Mouse (Mus musculus) midbrain, embryonic 13.5 days (tissue): Measurements from ENCODE around the gene Cfl1. TPM values are rescaled to one million over a fixed set of nuclear protein-coding genes. Genes with fewer than 3 reads are reported as not detected.
A peak's percentile ranks its signal among the peaks of the same experiment; 100 is the strongest.

Experiments
- ATAC-seq: fragments of 200-750 bp; cut with Nextera tagmentation; 2 replicates; pipeline ENCODE4 v1.8.0; 2017; ENCODE audit warnings: mild to moderate bottlenecking, moderate TSS enrichment, moderate library complexity
- H3K27ac ChIP-seq: fragments of 300-500 bp; sonication (generic); 2 replicates; pipeline ENCODE4 v1.5.1; 2015; ENCODE audit warnings: inconsistent platforms, mild to moderate bottlenecking, moderate library complexity
- H3K27me3 ChIP-seq: fragments of 300-500 bp; sonication (generic); 2 replicates; pipeline ENCODE4 v1.6.1; 2015; ENCODE audit warnings: mild to moderate bottlenecking, inconsistent platforms
- H3K36me3 ChIP-seq: fragments of 300-500 bp; sonication (generic); 2 replicates; pipeline ENCODE4 v1.6.1; 2015; ENCODE audit warnings: mild to moderate bottlenecking, inconsistent platforms
- H3K4me1 ChIP-seq: fragments of 300-500 bp; sonication (generic); replicated peaks from 2 replicates; pipeline ENCODE4 v1.6.1; 2015; ENCODE audit warnings: inconsistent platforms
- H3K4me2 ChIP-seq: fragments of 300-500 bp; sonication (generic); replicated peaks from 2 replicates; pipeline ENCODE4 v1.6.1; 2015; ENCODE audit warnings: moderate library complexity, mild to moderate bottlenecking, inconsistent platforms
- H3K4me3 ChIP-seq: fragments of 300-500 bp; sonication (generic); replicated peaks from 2 replicates; pipeline ENCODE4 v1.5.1; 2015; ENCODE audit warnings: mild to moderate bottlenecking, inconsistent platforms
- H3K9ac ChIP-seq: fragments of 300-500 bp; sonication (generic); replicated peaks from 2 replicates; pipeline ENCODE4 v1.6.1; 2015; ENCODE audit warnings: mild to moderate bottlenecking, inconsistent platforms
- H3K9me3 ChIP-seq: fragments of 300-500 bp; sonication (generic); 2 replicates; pipeline ENCODE4 v1.6.1; 2016; ENCODE audit warnings: mild to moderate bottlenecking, inconsistent platforms
- WGBS: fragments of 180-500 bp; shearing (Covaris S2); methylation state at CpG from one replicate; pipeline ENCODE4 v1.1.7; 2015; 5-methylcytosine and 5-hydroxymethylcytosine counted together
- polyA plus RNA-seq: library from polyadenylated mRNA; unstranded; fragments of >200 nt; fragmentation: Nextera tagmentation; extraction: Ambion mirVana; gene quantifications from 2 replicates; pipeline ENCODE4 v1.2.1, GENCODE M21; 2015

The Cfl1 gene
- 3,599 and 3,660 TPM in 2 replicates for polyA plus RNA-seq

- Histone ChIP-seq H3K36me3 (peaks cover 46% of the 10 kb centered on the region), H3K27me3 (no peaks in the 10 kb centered on the region), H3K4me3 (peak within 1 kb of the TSS; percentile 99), H3K27ac (peak within 1 kb of the TSS; percentile 100), H3K4me2 (peak within 1 kb of the TSS; percentile 92), H3K4me1 (peaks cover 55% of the 10 kb centered on the region), H3K9me3 (no peaks in the 10 kb centered on the region), H3K9ac (peak within 1 kb of the TSS; percentile 98)
- peak; percentile 72 for ATAC-seq
- under 1% methylated on average over 62 of the region's 62 CpGs for WGBS
Observed at GRCm38 (mm10) chr19:5490313-5490897, at the start of gene Cfl1. TSS of gene Cfl1 (plus strand) at chr19:5490455.

GRCm38 (mm10) chr19:5444371-5444908, 45.8 kb upstream of the Cfl1 start:
- no peak overlapping the region for H3K9ac ChIP-seq
- H3K36me3 ChIP-seq = no peaks in the 10 kb centered on the region
- WGBS = 69% methylated on average over 9 of the region's 9 CpGs
- H3K27ac ChIP-seq = no peak overlapping the region
- H3K27me3 ChIP-seq = peaks cover 53% of the 10 kb centered on the region
- peaks cover 3% of the 10 kb centered on the region; the same call in 1 of the 2 replicates for H3K9me3 ChIP-seq
- no peak overlapping the region for H3K4me2 ChIP-seq
- no peak for ATAC-seq
- peaks cover 18% of the 10 kb centered on the region for H3K4me1 ChIP-seq
- no peak overlapping the region for H3K4me3 ChIP-seq

- H3K27me3 ChIP-seq = peaks cover 58% of the 10 kb centered on the region
- WGBS = 34% methylated on average over 7 of the region's 7 CpGs
- no peak overlapping the region for H3K4me2 ChIP-seq
- H3K9ac ChIP-seq = no peak overlapping the region
- H3K36me3 ChIP-seq = no peaks in the 10 kb centered on the region
- H3K4me1 ChIP-seq = peaks cover 18% of the 10 kb centered on the region
- no peak overlapping the region for H3K27ac ChIP-seq
- H3K4me3 ChIP-seq = no peak overlapping the region
- H3K9me3 ChIP-seq = peaks cover 3% of the 10 kb centered on the region; the same call in 1 of the 2 replicates
- ATAC-seq = no peak
Observed at GRCm38 (mm10) chr19:5444954-5445353, 45.3 kb upstream of the Cfl1 start.

GRCm38 (mm10) chr19:5445747-5446146, 44.5 kb upstream of the Cfl1 start:
- Histone ChIP-seq H3K36me3 (no peaks in the 10 kb centered on the region), H3K9ac (no peak overlapping the region)
- 88% methylated on average over 5 of the region's 5 CpGs for WGBS

GRCm38 (mm10) chr19:5447515-5448353, 42.5 kb upstream of the Cfl1 start, which contains the start of gene Fosl1:
TSS of gene Fosl1 (plus strand) at chr19:5447547.
- Histone ChIP-seq H3K9me3 (no peaks in the 10 kb centered on the region), H3K4me1 (peaks cover 18% of the 10 kb centered on the region), H3K9ac (peak within 1 kb of the TSS; percentile 51), H3K27ac (no peak within 1 kb of the TSS), H3K4me2 (peak within 1 kb of the TSS; percentile 84), H3K27me3 (peaks cover 76% of the 10 kb centered on the region), H3K36me3 (no peaks in the 10 kb centered on the region), H3K4me3 (peak within 1 kb of the TSS; percentile 43)
- under 1% methylated on average over 70 of the region's 70 CpGs for WGBS
- ATAC-seq = peak; percentile 72

More at GRCm38 (mm10) chr19:5445747-5446146, 44.5 kb upstream of the Cfl1 start:
- no peak for ATAC-seq
- Histone ChIP-seq H3K4me2 (no peak overlapping the region), H3K9me3 (no peaks in the 10 kb centered on the region), H3K4me1 (peaks cover 18% of the 10 kb centered on the region), H3K27ac (no peak overlapping the region), H3K27me3 (peaks cover 66% of the 10 kb centered on the region), H3K4me3 (no peak overlapping the region)

- peak overlapping the region; percentile 84 for H3K4me2 ChIP-seq
- no peaks in the 10 kb centered on the region for H3K36me3 ChIP-seq
- H3K4me3 ChIP-seq = peak overlapping the region; percentile 43
- no peak overlapping the region for H3K27ac ChIP-seq
- WGBS = 7% methylated on average over 36 of the region's 36 CpGs
- peaks cover 76% of the 10 kb centered on the region for H3K27me3 ChIP-seq
- H3K9ac ChIP-seq = peak overlapping the region; percentile 51; the same call in 1 of the 2 replicates
- H3K4me1 ChIP-seq = peaks cover 18% of the 10 kb centered on the region
- H3K9me3 ChIP-seq = no peaks in the 10 kb centered on the region
- ATAC-seq = peak; percentile 21; the same call in 1 of the 2 replicates
Observed at GRCm38 (mm10) chr19:5448354-5449150, 41.7 kb upstream of the Cfl1 start.

GRCm38 (mm10) chr19:5449673-5450072, 40.6 kb upstream of the Cfl1 start:
- no peak overlapping the region for H3K27ac ChIP-seq
- no peaks in the 10 kb centered on the region for H3K9me3 ChIP-seq
- no peak overlapping the region for H3K4me2 ChIP-seq
- no peak for ATAC-seq
- H3K27me3 ChIP-seq = peaks cover 69% of the 10 kb centered on the region
- peaks cover 4% of the 10 kb centered on the region for H3K36me3 ChIP-seq
- peaks cover 19% of the 10 kb centered on the region for H3K4me1 ChIP-seq
- H3K9ac ChIP-seq = no peak overlapping the region
- no peak overlapping the region for H3K4me3 ChIP-seq
- WGBS = 87% methylated on average over 3 of the region's 3 CpGs

GRCm38 (mm10) chr19:5451766-5452165, 38.5 kb upstream of the Cfl1 start:
- no peaks in the 10 kb centered on the region for H3K9me3 ChIP-seq
- H3K27ac ChIP-seq = no peak overlapping the region
- peaks cover 40% of the 10 kb centered on the region for H3K4me1 ChIP-seq
- H3K9ac ChIP-seq = no peak overlapping the region
- H3K27me3 ChIP-seq = peaks cover 50% of the 10 kb centered on the region
- peaks cover 4% of the 10 kb centered on the region for H3K36me3 ChIP-seq
- H3K4me2 ChIP-seq = no peak overlapping the region
- H3K4me3 ChIP-seq = no peak overlapping the region
- 77% methylated on average over 6 of the region's 6 CpGs for WGBS
- ATAC-seq = no peak

- 84% methylated on average over 12 of the region's 12 CpGs for WGBS
- Histone ChIP-seq H3K4me1 (peaks cover 33% of the 10 kb centered on the region), H3K36me3 (peaks cover 4% of the 10 kb centered on the region), H3K9me3 (no peaks in the 10 kb centered on the region), H3K4me3 (peak overlapping the region; percentile 79; the same call in 1 of the 2 replicates), H3K9ac (peak overlapping the region; percentile 93), H3K27ac (no peak overlapping the region), H3K27me3 (peaks cover 33% of the 10 kb centered on the region), H3K4me2 (peak overlapping the region; percentile 99)
- ATAC-seq = no peak
Observed at GRCm38 (mm10) chr19:5455037-5455436, 35.2 kb upstream of the Cfl1 start.

- H3K36me3 ChIP-seq = peaks cover 4% of the 10 kb centered on the region
- H3K4me2 ChIP-seq = peak overlapping the region; percentile 99
- peak overlapping the region; percentile 79 for H3K4me3 ChIP-seq
- H3K27ac ChIP-seq = no peak overlapping the region
- peaks cover 27% of the 10 kb centered on the region for H3K27me3 ChIP-seq
- H3K9me3 ChIP-seq = no peaks in the 10 kb centered on the region
- 63% methylated on average over 8 of the region's 8 CpGs for WGBS
- peak overlapping the region; percentile 93 for H3K9ac ChIP-seq
- ATAC-seq = no peak
- peaks cover 33% of the 10 kb centered on the region for H3K4me1 ChIP-seq
Observed at GRCm38 (mm10) chr19:5455568-5455967, 34.7 kb upstream of the Cfl1 start.

GRCm38 (mm10) chr19:5456241-5456921, 33.9 kb upstream of the Cfl1 start:
- Histone ChIP-seq H3K4me1 (peaks cover 39% of the 10 kb centered on the region), H3K4me3 (peak overlapping the region; percentile 79), H3K27me3 (peaks cover 19% of the 10 kb centered on the region), H3K9ac (peak overlapping the region; percentile 93), H3K36me3 (peaks cover 4% of the 10 kb centered on the region), H3K27ac (peak overlapping the region; percentile 97), H3K9me3 (no peaks in the 10 kb centered on the region), H3K4me2 (peak overlapping the region; percentile 99)
- no peak for ATAC-seq
- 3% methylated on average over 26 of the region's 26 CpGs for WGBS
